ENCODE assay signal across 10 mouse cellular contexts in genomic region chr19:40754311-40754710, GRCm38 (mm10). TPM values are rescaled to one million over a fixed set of nuclear protein-coding genes. Genes with fewer than 3 reads are reported as not detected.
DNase-seq lines count a peak whose midpoint lies in the region; ATAC-seq and TF ChIP-seq lines count a peak whose summit lies in the region.
"Had no signal": no experiment of that assay in that cellular context is flagged by ENCODE, and none has a peak within 500 bp of the region (broad histone marks: within the 10 kb centered on the region; RNA-seq: fewer than 3 reads in every experiment).

No protein-coding gene starts in this region.

- H3K4me2 ChIP-seq in heart, postnatal 0 days (ENCODE audit: low read depth, low read length) = no peak overlapping the region
- H3K4me2 ChIP-seq: embryonic facial prominence, embryonic 13.5 days; liver, embryonic 15.5 days had no signal

- H3K9me3 ChIP-seq in heart, postnatal 0 days (replicated peaks; ENCODE audit: control insufficient read depth, low read length) = peaks cover 3% of the 10 kb centered on the region; the same call in 1 of the 2 replicates
- H3K9me3 ChIP-seq: embryonic facial prominence, embryonic 13.5 days; liver, embryonic 15.5 days had no signal

- TF ChIP-seq EP300 in heart, postnatal 0 days (IDR thresholded peaks at IDR 0.05; ENCODE audit: low read depth) = no peak

- H3K36me3 ChIP-seq in heart, postnatal 0 days (replicated peaks; ENCODE audit: control insufficient read depth, insufficient read depth, low read length) = no peaks in the 10 kb centered on the region
- H3K36me3 ChIP-seq: embryonic facial prominence, embryonic 13.5 days; liver, embryonic 15.5 days had no signal

- H3K27me3 ChIP-seq in heart, postnatal 0 days (ENCODE audit: control insufficient read depth, insufficient read depth, low read length) = no peaks in the 10 kb centered on the region
- H3K27me3 ChIP-seq: embryonic facial prominence, embryonic 13.5 days; liver, embryonic 15.5 days had no signal

- H3K9ac ChIP-seq in heart, postnatal 0 days (replicated peaks; ENCODE audit: low read depth, low read length) = no peak overlapping the region
- H3K9ac ChIP-seq: embryonic facial prominence, embryonic 13.5 days; liver, embryonic 15.5 days had no signal

- TF ChIP-seq CTCF in heart, postnatal 0 days (IDR thresholded peaks at IDR 0.05; ENCODE audit: low read depth) = peak; percentile 41

- no peak overlapping the region for H3K4me3 ChIP-seq in heart, postnatal 0 days (ENCODE audit: low read depth, low read length)
- H3K4me3 ChIP-seq: embryonic facial prominence, embryonic 13.5 days; liver, embryonic 15.5 days had no signal

- WGBS in heart, postnatal 0 days = 77% methylated on average over 2 of the region's 2 CpGs

- H3K4me1 ChIP-seq in heart, postnatal 0 days (ENCODE audit: control insufficient read depth, insufficient read depth) = no peaks in the 10 kb centered on the region
- H3K4me1 ChIP-seq: embryonic facial prominence, embryonic 13.5 days had no signal

- ATAC-seq in heart, postnatal 0 days (ENCODE audit: insufficient read depth, low read depth) = no peak
- peak; percentile 88 for ATAC-seq in erythroblast, adult 5-6 weeks (replicated peaks; ENCODE audit: low FRiP score, poor library complexity, severe bottlenecking)
- peak; percentile 84 for ATAC-seq in megakaryocyte-erythroid progenitor cell, adult 5-6 weeks (replicated peaks; ENCODE audit: low FRiP score, low TSS enrichment, poor library complexity, severe bottlenecking)

- no peak overlapping the region for H3K27ac ChIP-seq in heart, postnatal 0 days (ENCODE audit: low read depth)
- H3K27ac ChIP-seq: embryonic facial prominence, embryonic 13.5 days; liver, embryonic 15.5 days had no signal

- DNase-seq in heart, postnatal 0 days (ENCODE audit: low spot score) = no peak
- DNase-seq in heart, adult 8-10 months (ENCODE audit: low spot score) = no peak
- peak; percentile 91 to 93 for DNase-seq in B cell, adult 2 months
- DNase-seq in WW6 (ENCODE audit: low read depth, low spot score) = peak; percentile 24
- peak; percentile 82 for DNase-seq in thymus, postnatal 14 days
- no peak for DNase-seq in ovary, adult 18-20 months (ENCODE audit: low spot score)

RNA-seq across cellular contexts. Expression of gene Cc2d2b, which starts 5.8 kb away (rescaled TPM):
- not detected in 2 replicates for total RNA-seq in heart, postnatal 0 days (2014; rRNA removed; ENCODE audit: low replicate concordance)
- polyA plus RNA-seq in heart, postnatal 0 days (2015; fragmentation: Nextera tagmentation; extraction: Ambion mirVana) = 0.05 TPM in 1 of 2 replicates, not detected in the other
- not detected for total RNA-seq in heart, adult 8-10 months (2022)
- 0.63 TPM in 1 of 2 replicates, not detected in the other for total RNA-seq in erythroblast, adult 5-6 weeks (2015; ENCODE audit: low replicate concordance)
- not detected in 2 replicates for total RNA-seq in erythroblast, adult 5-6 weeks (2017; ENCODE audit: low replicate concordance)
- total RNA-seq in megakaryocyte-erythroid progenitor cell, adult 5-6 weeks (2014; fragmentation: Nextera tagmentation) = 1.6 TPM in 1 of 2 replicates, not detected in the other
- total RNA-seq in megakaryocyte-erythroid progenitor cell, adult 5-6 weeks (2017) = 3.3 and 11.4 TPM in 2 replicates

Comparison
In these comparisons a context has a peak if more than half of its experiments do, and no peak if none do; other contexts are left out.
1. DNase-seq: peak in B cell, adult 2 months (2 of 2), WW6 (single experiment) and thymus, postnatal 14 days (single experiment); none in heart, postnatal 0 days (single experiment), heart, adult 8-10 months (single experiment) and ovary, adult 18-20 months (single experiment).